Mouse (Mus musculus): ENCODE measurements around the gene Usp2. TPM values are rescaled to one million over a fixed set of nuclear protein-coding genes. Genes with fewer than 3 reads are reported as not detected.
A peak's percentile ranks its signal among the peaks of the same experiment; 100 is the strongest.

Usp2 gene
- polyA plus RNA-seq, 1 experiment from 2014 or later, result 89.6 TPM

- Histone ChIP-seq H3K9ac (ENCODE audit: low read length) (no peak overlapping the region), H3K36me3 (ENCODE audit: control insufficient read depth, insufficient read depth) (no peaks in the 10 kb centered on the region), H3K27me3 (ENCODE audit: control insufficient read depth, insufficient read depth, low read length) (no peaks in the 10 kb centered on the region), H3K4me1 (ENCODE audit: control insufficient read depth, insufficient read depth, low read length) (no peaks in the 10 kb centered on the region), H3K4me2 (ENCODE audit: low read depth, low read length) (no peak overlapping the region), H3K4me3 (ENCODE audit: low read length) (no peak overlapping the region), H3K27ac (ENCODE audit: low read length) (no peak overlapping the region), H3K9me3 (replicated peaks; ENCODE audit: control insufficient read depth, low read length) (no peaks in the 10 kb centered on the region)
- 53% methylated on average over 5 of the region's 5 CpGs for WGBS
- ATAC-seq (replicated peaks; ENCODE audit: extremely low read depth, insufficient read depth, low FRiP score), result no peak
These were observed 52.2 kb downstream of the Usp2 start for GRCm38 (mm10) chr9:44119011-44119410.

GRCm38 (mm10) chr9:44119948-44120465 is 53.2 kb downstream of the Usp2 start:
- Histone ChIP-seq H3K4me3 (ENCODE audit: low read length) (no peak overlapping the region), H3K36me3 (ENCODE audit: control insufficient read depth, insufficient read depth) (no peaks in the 10 kb centered on the region), H3K9me3 (replicated peaks; ENCODE audit: control insufficient read depth, low read length) (no peaks in the 10 kb centered on the region), H3K27ac (ENCODE audit: low read length) (no peak overlapping the region), H3K4me1 (ENCODE audit: control insufficient read depth, insufficient read depth, low read length) (no peaks in the 10 kb centered on the region), H3K27me3 (ENCODE audit: control insufficient read depth, insufficient read depth, low read length) (no peaks in the 10 kb centered on the region), H3K9ac (ENCODE audit: low read length) (no peak overlapping the region), H3K4me2 (ENCODE audit: low read depth, low read length) (no peak overlapping the region)
- 70% methylated on average over 8 of the region's 8 CpGs for WGBS
- no peak for ATAC-seq (replicated peaks; ENCODE audit: extremely low read depth, insufficient read depth, low FRiP score)

- H3K4me3 ChIP-seq (ENCODE audit: low read length), result no peak overlapping the region
- no peak overlapping the region for H3K27ac ChIP-seq (ENCODE audit: low read length)
- no peak overlapping the region for H3K9ac ChIP-seq (ENCODE audit: low read length)
- no peak for ATAC-seq (replicated peaks; ENCODE audit: extremely low read depth, insufficient read depth, low FRiP score)
- WGBS, result 64% methylated on average over 6 of the region's 6 CpGs
- H3K36me3 ChIP-seq (ENCODE audit: control insufficient read depth, insufficient read depth), result no peaks in the 10 kb centered on the region
- H3K4me2 ChIP-seq (ENCODE audit: low read depth, low read length), result no peak overlapping the region
- peaks cover 16% of the 10 kb centered on the region for H3K4me1 ChIP-seq (ENCODE audit: control insufficient read depth, insufficient read depth, low read length)
- no peaks in the 10 kb centered on the region for H3K27me3 ChIP-seq (ENCODE audit: control insufficient read depth, insufficient read depth, low read length)
- no peaks in the 10 kb centered on the region for H3K9me3 ChIP-seq (replicated peaks; ENCODE audit: control insufficient read depth, low read length)
These were observed 57.5 kb downstream of the Usp2 start for GRCm38 (mm10) chr9:44124317-44124716.

GRCm38 (mm10) chr9:44125026-44125425 is 58.2 kb downstream of the Usp2 start:
- Histone ChIP-seq H3K27me3 (ENCODE audit: control insufficient read depth, insufficient read depth, low read length) (no peaks in the 10 kb centered on the region), H3K4me1 (ENCODE audit: control insufficient read depth, insufficient read depth, low read length) (peaks cover 20% of the 10 kb centered on the region), H3K27ac (ENCODE audit: low read length) (no peak overlapping the region), H3K36me3 (ENCODE audit: control insufficient read depth, insufficient read depth) (no peaks in the 10 kb centered on the region), H3K4me3 (ENCODE audit: low read length) (no peak overlapping the region), H3K4me2 (ENCODE audit: low read depth, low read length) (no peak overlapping the region), H3K9me3 (replicated peaks; ENCODE audit: control insufficient read depth, low read length) (no peaks in the 10 kb centered on the region), H3K9ac (ENCODE audit: low read length) (no peak overlapping the region)
- WGBS, result 59% methylated on average over 5 of the region's 5 CpGs
- ATAC-seq (replicated peaks; ENCODE audit: extremely low read depth, insufficient read depth, low FRiP score), result no peak

GRCm38 (mm10) chr9:44125546-44126428 is 59.0 kb downstream of the Usp2 start:
- 34% methylated on average over 18 of the region's 18 CpGs for WGBS
- 0 out of 2 replicates have a peak overlapping the region, but pooled peaks have one; percentile 2 for H3K4me3 ChIP-seq (ENCODE audit: low read length)
- no peaks in the 10 kb centered on the region for H3K27me3 ChIP-seq (ENCODE audit: control insufficient read depth, insufficient read depth, low read length)
- H3K4me1 ChIP-seq (ENCODE audit: control insufficient read depth, insufficient read depth, low read length), result peaks cover 26% of the 10 kb centered on the region
- peak overlapping the region; percentile 34 for H3K27ac ChIP-seq (ENCODE audit: low read length)
- H3K9ac ChIP-seq (ENCODE audit: low read length), result 0 out of 2 replicates have a peak overlapping the region, but pooled peaks have one; percentile 3
- ATAC-seq (replicated peaks; ENCODE audit: extremely low read depth, insufficient read depth, low FRiP score), result no peak
- H3K9me3 ChIP-seq (replicated peaks; ENCODE audit: control insufficient read depth, low read length), result no peaks in the 10 kb centered on the region
- H3K36me3 ChIP-seq (ENCODE audit: control insufficient read depth, insufficient read depth), result no peaks in the 10 kb centered on the region
- peak overlapping the region; percentile 41 for H3K4me2 ChIP-seq (ENCODE audit: low read depth, low read length)

- Histone ChIP-seq H3K4me2 (ENCODE audit: low read depth, low read length) (no peak overlapping the region), H3K4me3 (ENCODE audit: low read length) (no peak overlapping the region), H3K27ac (ENCODE audit: low read length) (peak overlapping the region; percentile 34), H3K9me3 (replicated peaks; ENCODE audit: control insufficient read depth, low read length) (no peaks in the 10 kb centered on the region), H3K9ac (ENCODE audit: low read length) (no peak overlapping the region), H3K27me3 (ENCODE audit: control insufficient read depth, insufficient read depth, low read length) (no peaks in the 10 kb centered on the region), H3K4me1 (ENCODE audit: control insufficient read depth, insufficient read depth, low read length) (peaks cover 32% of the 10 kb centered on the region), H3K36me3 (ENCODE audit: control insufficient read depth, insufficient read depth) (no peaks in the 10 kb centered on the region)
- no peak for ATAC-seq (replicated peaks; ENCODE audit: extremely low read depth, insufficient read depth, low FRiP score)
- WGBS, result 73% methylated on average over 3 of the region's 3 CpGs
These were observed 59.9 kb downstream of the Usp2 start for GRCm38 (mm10) chr9:44126746-44127145.

- Histone ChIP-seq H3K4me3 (ENCODE audit: low read length) (no peak overlapping the region), H3K27ac (ENCODE audit: low read length) (peak overlapping the region; percentile 44), H3K36me3 (ENCODE audit: control insufficient read depth, insufficient read depth) (no peaks in the 10 kb centered on the region), H3K27me3 (ENCODE audit: control insufficient read depth, insufficient read depth, low read length) (no peaks in the 10 kb centered on the region), H3K4me1 (ENCODE audit: control insufficient read depth, insufficient read depth, low read length) (peaks cover 32% of the 10 kb centered on the region), H3K9ac (ENCODE audit: low read length) (no peak overlapping the region), H3K9me3 (replicated peaks; ENCODE audit: control insufficient read depth, low read length) (no peaks in the 10 kb centered on the region), H3K4me2 (ENCODE audit: low read depth, low read length) (no peak overlapping the region)
- 52% methylated on average over 3 of the region's 3 CpGs for WGBS
- ATAC-seq (replicated peaks; ENCODE audit: extremely low read depth, insufficient read depth, low FRiP score), result no peak
These were observed 60.6 kb downstream of the Usp2 start for GRCm38 (mm10) chr9:44127351-44127801.

GRCm38 (mm10) chr9:44129633-44130032 is 62.8 kb downstream of the Usp2 start:
- Histone ChIP-seq H3K27me3 (ENCODE audit: control insufficient read depth, insufficient read depth, low read length) (no peaks in the 10 kb centered on the region), H3K27ac (ENCODE audit: low read length) (peak overlapping the region; percentile 93), H3K4me3 (ENCODE audit: low read length) (peak overlapping the region; percentile 53), H3K4me2 (ENCODE audit: low read depth, low read length) (peak overlapping the region; percentile 89), H3K9me3 (replicated peaks; ENCODE audit: control insufficient read depth, low read length) (no peaks in the 10 kb centered on the region), H3K9ac (ENCODE audit: low read length) (peak overlapping the region; percentile 82), H3K36me3 (ENCODE audit: control insufficient read depth, insufficient read depth) (no peaks in the 10 kb centered on the region), H3K4me1 (ENCODE audit: control insufficient read depth, insufficient read depth, low read length) (peaks cover 42% of the 10 kb centered on the region)
- ATAC-seq (replicated peaks; ENCODE audit: extremely low read depth, insufficient read depth, low FRiP score), result 0 out of 2 replicates have a peak, but pooled peaks have one; percentile 9
- WGBS, result 3% methylated on average over 9 of the region's 9 CpGs

GRCm38 (mm10) chr9:44130034-44130433 is 63.2 kb downstream of the Usp2 start:
- Histone ChIP-seq H3K9me3 (replicated peaks; ENCODE audit: control insufficient read depth, low read length) (no peaks in the 10 kb centered on the region), H3K4me1 (ENCODE audit: control insufficient read depth, insufficient read depth, low read length) (peaks cover 42% of the 10 kb centered on the region), H3K4me2 (ENCODE audit: low read depth, low read length) (peak overlapping the region; percentile 89), H3K27me3 (ENCODE audit: control insufficient read depth, insufficient read depth, low read length) (no peaks in the 10 kb centered on the region), H3K36me3 (ENCODE audit: control insufficient read depth, insufficient read depth) (no peaks in the 10 kb centered on the region), H3K27ac (ENCODE audit: low read length) (peak overlapping the region; percentile 93), H3K4me3 (ENCODE audit: low read length) (peak overlapping the region; percentile 53), H3K9ac (ENCODE audit: low read length) (peak overlapping the region; percentile 82)
- WGBS, result 0% methylated on average over 27 of the region's 27 CpGs
- peak; percentile 52 for ATAC-seq (replicated peaks; ENCODE audit: extremely low read depth, insufficient read depth, low FRiP score)
